Mouse (Mus musculus) embryonic facial prominence, embryonic 14.5 days (tissue): ENCODE results near the gene Dqx1. TPM values are rescaled to one million over a fixed set of nuclear protein-coding genes. Genes with fewer than 3 reads are reported as not detected.
A peak's percentile ranks its signal among the peaks of the same experiment; 100 is the strongest.

Experiments used
- ATAC-seq: fragments of 200-750 bp; cut with Nextera tagmentation; 2 replicates; pipeline ENCODE4 v1.8.0; 2017; ENCODE audit warnings: low read depth, moderate number of reproducible peaks, moderate TSS enrichment
- DNase-seq: peaks from one replicate; pipeline ENCODE4 v3.0.0-alpha.2; 2015; ENCODE audit warnings: low spot score
- H3K27ac ChIP-seq: fragments of 300-500 bp; sonication (generic); replicated peaks from 2 replicates; pipeline ENCODE4 v1.5.1; 2014; ENCODE audit warnings: low read depth, mild to moderate bottlenecking, low read length, moderate library complexity
- H3K27me3 ChIP-seq: fragments of 300-500 bp; sonication (generic); replicated peaks from 2 replicates; pipeline ENCODE4 v1.6.1; 2014; ENCODE audit warnings: low read length; ENCODE audit not compliant: control insufficient read depth, insufficient read depth
- H3K36me3 ChIP-seq: fragments of 300-500 bp; sonication (generic); 2 replicates; pipeline ENCODE4 v1.6.1; 2014; ENCODE audit warnings: low read length, mixed read lengths; ENCODE audit not compliant: control insufficient read depth, insufficient read depth
- H3K4me1 ChIP-seq: fragments of 300-500 bp; sonication (generic); 2 replicates; pipeline ENCODE4 v1.6.1; 2014; ENCODE audit warnings: antibody characterized with exemption, low read length; ENCODE audit not compliant: control insufficient read depth, insufficient read depth
- H3K4me2 ChIP-seq: fragments of 300-500 bp; sonication (generic); 2 replicates; pipeline ENCODE4 v1.6.1; 2014; ENCODE audit warnings: low read depth, mild to moderate bottlenecking, low read length, moderate library complexity, mixed read lengths
- H3K4me3 ChIP-seq: fragments of 300-500 bp; sonication (generic); 2 replicates; pipeline ENCODE4 v1.5.1; 2014; ENCODE audit warnings: low read depth, mild to moderate bottlenecking, low read length
- H3K9ac ChIP-seq: fragments of 300-500 bp; sonication (generic); 2 replicates; pipeline ENCODE4 v1.6.1; 2014; ENCODE audit warnings: low read depth, mild to moderate bottlenecking, low read length, moderate library complexity, mixed read lengths
- H3K9me3 ChIP-seq: fragments of 300-500 bp; sonication (generic); 2 replicates; pipeline ENCODE4 v1.6.1; 2016; ENCODE audit warnings: low read length; ENCODE audit not compliant: control insufficient read depth
- WGBS: fragments of 180-500 bp; shearing (Covaris S2); extraction: QIAGEN DNeasy Blood & Tissue Kit; methylation state at CpG from one replicate; pipeline ENCODE4 v1.1.7; 2014; 5-methylcytosine and 5-hydroxymethylcytosine counted together
- polyA plus RNA-seq: library from polyadenylated mRNA; unstranded; fragments of >200 nt; fragmentation: Nextera tagmentation; extraction: Ambion mirVana; gene quantifications from 2 replicates; pipeline ENCODE4 v1.2.1, GENCODE M21; 2014

Gene Dqx1
- polyA plus RNA-seq, 1 experiment from 2014 or later, result 0.65 TPM

GRCm38 (mm10) chr6:83017190-83017589, 40.5 kb upstream of the Dqx1 start:
- 47% methylated on average over 3 of the region's 3 CpGs for WGBS
- Histone ChIP-seq H3K27me3 (no peaks in the 10 kb centered on the region), H3K4me1 (no peaks in the 10 kb centered on the region), H3K4me3 (no peak overlapping the region), H3K9ac (no peak overlapping the region), H3K9me3 (no peaks in the 10 kb centered on the region), H3K27ac (no peak overlapping the region), H3K36me3 (no peaks in the 10 kb centered on the region), H3K4me2 (no peak overlapping the region)
- ATAC-seq (no peak), DNase-seq (no peak)

GRCm38 (mm10) chr6:83019044-83019443, 38.6 kb upstream of the Dqx1 start:
- no peak overlapping the region for H3K27ac ChIP-seq
- WGBS, result 64% methylated on average over 3 of the region's 3 CpGs
- H3K9ac ChIP-seq, result no peak overlapping the region
- ATAC-seq (no peak), DNase-seq (no peak)
- no peaks in the 10 kb centered on the region for H3K36me3 ChIP-seq
- no peaks in the 10 kb centered on the region for H3K4me1 ChIP-seq
- no peaks in the 10 kb centered on the region for H3K9me3 ChIP-seq
- no peak overlapping the region for H3K4me3 ChIP-seq
- H3K4me2 ChIP-seq, result no peak overlapping the region
- H3K27me3 ChIP-seq, result no peaks in the 10 kb centered on the region

GRCm38 (mm10) chr6:83020121-83020520, 37.5 kb upstream of the Dqx1 start:
- Histone ChIP-seq H3K4me3 (no peak overlapping the region), H3K27ac (no peak overlapping the region), H3K4me2 (no peak overlapping the region), H3K27me3 (no peaks in the 10 kb centered on the region), H3K9ac (no peak overlapping the region), H3K36me3 (no peaks in the 10 kb centered on the region), H3K4me1 (0 out of 2 replicates have a peak, but pooled peaks cover 4% of the 10 kb centered on the region), H3K9me3 (no peaks in the 10 kb centered on the region)
- WGBS, result 87% methylated on average over 6 of the region's 6 CpGs
- ATAC-seq, result no peak
- DNase-seq, result no peak

GRCm38 (mm10) chr6:83020836-83021593, 36.6 kb upstream of the Dqx1 start:
- ATAC-seq, result no peak
- Histone ChIP-seq H3K27ac (no peak overlapping the region), H3K9me3 (no peaks in the 10 kb centered on the region), H3K4me3 (no peak overlapping the region), H3K4me1 (0 out of 2 replicates have a peak, but pooled peaks cover 4% of the 10 kb centered on the region), H3K9ac (no peak overlapping the region), H3K4me2 (no peak overlapping the region), H3K27me3 (no peaks in the 10 kb centered on the region), H3K36me3 (no peaks in the 10 kb centered on the region)
- DNase-seq, result no peak
- 72% methylated on average over 4 of the region's 4 CpGs for WGBS

- no peak for ATAC-seq
- 89% methylated on average over 9 of the region's 9 CpGs for WGBS
- Histone ChIP-seq H3K9me3 (no peaks in the 10 kb centered on the region), H3K27me3 (no peaks in the 10 kb centered on the region), H3K4me3 (no peak overlapping the region), H3K9ac (no peak overlapping the region), H3K36me3 (no peaks in the 10 kb centered on the region), H3K4me2 (no peak overlapping the region), H3K4me1 (0 out of 2 replicates have a peak, but pooled peaks cover 9% of the 10 kb centered on the region), H3K27ac (no peak overlapping the region)
- no peak for DNase-seq
Measured at GRCm38 (mm10) chr6:83023008-83023407, 34.6 kb upstream of the Dqx1 start.

GRCm38 (mm10) chr6:83023786-83024185, 33.9 kb upstream of the Dqx1 start:
- Histone ChIP-seq H3K4me3 (no peak overlapping the region), H3K36me3 (no peaks in the 10 kb centered on the region), H3K27me3 (0 out of 2 replicates have a peak, but pooled peaks cover 4% of the 10 kb centered on the region), H3K9me3 (no peaks in the 10 kb centered on the region), H3K27ac (no peak overlapping the region), H3K4me1 (0 out of 2 replicates have a peak, but pooled peaks cover 10% of the 10 kb centered on the region), H3K4me2 (no peak overlapping the region), H3K9ac (no peak overlapping the region)
- ATAC-seq, result no peak
- DNase-seq, result no peak
- 81% methylated on average over 2 of the region's 2 CpGs for WGBS

GRCm38 (mm10) chr6:83024421-83024820, 33.2 kb upstream of the Dqx1 start:
- Histone ChIP-seq H3K4me1 (0 out of 2 replicates have a peak, but pooled peaks cover 10% of the 10 kb centered on the region), H3K9me3 (no peaks in the 10 kb centered on the region), H3K9ac (no peak overlapping the region), H3K4me2 (no peak overlapping the region), H3K27me3 (0 out of 2 replicates have a peak, but pooled peaks cover 4% of the 10 kb centered on the region), H3K27ac (no peak overlapping the region), H3K36me3 (no peaks in the 10 kb centered on the region), H3K4me3 (no peak overlapping the region)
- ATAC-seq, result no peak
- DNase-seq, result no peak
- 55% methylated on average over 4 of the region's 4 CpGs for WGBS

GRCm38 (mm10) chr6:83025221-83025620, 32.4 kb upstream of the Dqx1 start:
- H3K4me3 ChIP-seq, result no peak overlapping the region
- no peak overlapping the region for H3K9ac ChIP-seq
- no peaks in the 10 kb centered on the region for H3K36me3 ChIP-seq
- H3K4me1 ChIP-seq, result 0 out of 2 replicates have a peak, but pooled peaks cover 10% of the 10 kb centered on the region
- H3K4me2 ChIP-seq, result no peak overlapping the region
- H3K9me3 ChIP-seq, result no peaks in the 10 kb centered on the region
- WGBS, result 92% methylated on average over 4 of the region's 4 CpGs
- ATAC-seq, result no peak
- H3K27ac ChIP-seq, result no peak overlapping the region
- no peak for DNase-seq
- H3K27me3 ChIP-seq, result 0 out of 2 replicates have a peak, but pooled peaks cover 5% of the 10 kb centered on the region

GRCm38 (mm10) chr6:83027293-83027692, 30.4 kb upstream of the Dqx1 start:
- H3K27ac ChIP-seq, result 0 out of 2 replicates have a peak overlapping the region, but pooled peaks have one; percentile 33
- no peaks in the 10 kb centered on the region for H3K9me3 ChIP-seq
- peaks cover 15% of the 10 kb centered on the region for H3K4me1 ChIP-seq
- no peak overlapping the region for H3K4me3 ChIP-seq
- no peak overlapping the region for H3K4me2 ChIP-seq
- WGBS, result 60% methylated on average over 8 of the region's 8 CpGs
- H3K27me3 ChIP-seq, result peaks cover 18% of the 10 kb centered on the region; the same call in 1 of the 2 replicates
- no peaks in the 10 kb centered on the region for H3K36me3 ChIP-seq
- no peak overlapping the region for H3K9ac ChIP-seq
- ATAC-seq (no peak), DNase-seq (no peak)
